Mouse (Mus musculus): ENCODE data around the gene Abcb8. TPM values are rescaled to one million over a fixed set of nuclear protein-coding genes. Genes with fewer than 3 reads are reported as not detected.

Gene Abcb8
- polyA plus RNA-seq, 1 experiment from 2014 or later, result 56.5 TPM

GRCm38 (mm10) chr5:24423129-24424003, 29.9 kb downstream of the Abcb8 start, which contains the start of the genes Cdk5 and Slc4a2:
Gene Cdk5 (minus strand): TSS chr5:24423530.
Gene Slc4a2 (plus strand): TSS chr5:24423837.
- peak within 1 kb of the TSS; percentile 72 for H3K4me2 ChIP-seq
- H3K9ac ChIP-seq, result peak within 1 kb of the TSS; percentile 84
- H3K4me3 ChIP-seq, result peak within 1 kb of the TSS; percentile 62
- peak within 1 kb of the TSS; percentile 90 for H3K27ac ChIP-seq (replicated peaks)
- peaks cover 54% of the 10 kb centered on the region for H3K4me1 ChIP-seq (replicated peaks)
- no peaks in the 10 kb centered on the region for H3K9me3 ChIP-seq
- peaks cover 11% of the 10 kb centered on the region for H3K36me3 ChIP-seq
- peaks cover 4% of the 10 kb centered on the region; the same call in 1 of the 2 replicates for H3K27me3 ChIP-seq
- under 1% methylated on average over 46 of the region's 46 CpGs for WGBS
- peak; percentile 96 for ATAC-seq (ENCODE audit: low FRiP score, low read depth)

GRCm38 (mm10) chr5:24424004-24424781, 30.7 kb downstream of the Abcb8 start:
- peaks cover 4% of the 10 kb centered on the region; the same call in 1 of the 2 replicates for H3K27me3 ChIP-seq
- no peaks in the 10 kb centered on the region for H3K9me3 ChIP-seq
- peaks cover 8% of the 10 kb centered on the region for H3K36me3 ChIP-seq
- H3K4me2 ChIP-seq, result peak overlapping the region; percentile 72
- peak overlapping the region; percentile 59 for H3K9ac ChIP-seq
- peaks cover 58% of the 10 kb centered on the region for H3K4me1 ChIP-seq (replicated peaks)
- no peak for ATAC-seq (ENCODE audit: low FRiP score, low read depth)
- H3K4me3 ChIP-seq, result peak overlapping the region; percentile 62
- WGBS, result 12% methylated on average over 21 of the region's 21 CpGs
- H3K27ac ChIP-seq (replicated peaks), result peak overlapping the region; percentile 90

GRCm38 (mm10) chr5:24424861-24425411, 31.5 kb downstream of the Abcb8 start:
- Histone ChIP-seq H3K36me3 (peaks cover under 1% of the 10 kb centered on the region), H3K27me3 (peaks cover 4% of the 10 kb centered on the region; the same call in 1 of the 2 replicates), H3K4me3 (peak overlapping the region; percentile 62), H3K9ac (peak overlapping the region; percentile 59), H3K4me2 (peak overlapping the region; percentile 72), H3K9me3 (no peaks in the 10 kb centered on the region), H3K27ac (replicated peaks) (peak overlapping the region; percentile 90), H3K4me1 (replicated peaks) (peaks cover 58% of the 10 kb centered on the region)
- WGBS, result under 1% methylated on average over 38 of the region's 60 CpGs
- no peak for ATAC-seq (ENCODE audit: low FRiP score, low read depth)

- Histone ChIP-seq H3K4me1 (replicated peaks) (peaks cover 58% of the 10 kb centered on the region), H3K27ac (replicated peaks) (peak overlapping the region; percentile 90), H3K4me3 (peak overlapping the region; percentile 62), H3K27me3 (peaks cover 4% of the 10 kb centered on the region; the same call in 1 of the 2 replicates), H3K9me3 (no peaks in the 10 kb centered on the region), H3K36me3 (no peaks in the 10 kb centered on the region), H3K4me2 (peak overlapping the region; percentile 72), H3K9ac (peak overlapping the region; percentile 59)
- under 1% methylated on average over 25 of the region's 30 CpGs for WGBS
- ATAC-seq (ENCODE audit: low FRiP score, low read depth), result no peak
These were observed 32.1 kb downstream of the Abcb8 start for GRCm38 (mm10) chr5:24425421-24426036.

GRCm38 (mm10) chr5:24426037-24426432, 32.6 kb downstream of the Abcb8 start:
- Histone ChIP-seq H3K9ac (peak overlapping the region; percentile 59; the same call in 1 of the 2 replicates), H3K36me3 (no peaks in the 10 kb centered on the region), H3K4me3 (peak overlapping the region; percentile 62), H3K4me1 (replicated peaks) (peaks cover 58% of the 10 kb centered on the region), H3K4me2 (peak overlapping the region; percentile 72), H3K27me3 (peaks cover 4% of the 10 kb centered on the region; the same call in 1 of the 2 replicates), H3K9me3 (no peaks in the 10 kb centered on the region), H3K27ac (replicated peaks) (no peak overlapping the region)
- WGBS, result 4% methylated on average over 10 of the region's 10 CpGs
- ATAC-seq (ENCODE audit: low FRiP score, low read depth), result no peak

GRCm38 (mm10) chr5:24426556-24427284, 33.3 kb downstream of the Abcb8 start:
- H3K9ac ChIP-seq, result no peak overlapping the region
- H3K27ac ChIP-seq (replicated peaks), result no peak overlapping the region
- H3K4me3 ChIP-seq, result no peak overlapping the region
- no peaks in the 10 kb centered on the region for H3K9me3 ChIP-seq
- H3K4me2 ChIP-seq, result peak overlapping the region; percentile 72
- peaks cover 4% of the 10 kb centered on the region; the same call in 1 of the 2 replicates for H3K27me3 ChIP-seq
- H3K4me1 ChIP-seq (replicated peaks), result peaks cover 57% of the 10 kb centered on the region
- ATAC-seq (ENCODE audit: low FRiP score, low read depth), result no peak
- 15% methylated on average over 9 of the region's 9 CpGs for WGBS
- H3K36me3 ChIP-seq, result no peaks in the 10 kb centered on the region

- ATAC-seq (ENCODE audit: low FRiP score, low read depth), result no peak
- Histone ChIP-seq H3K9ac (no peak overlapping the region), H3K4me3 (no peak overlapping the region), H3K27ac (replicated peaks) (no peak overlapping the region), H3K9me3 (no peaks in the 10 kb centered on the region), H3K4me2 (peak overlapping the region; percentile 72), H3K4me1 (replicated peaks) (peaks cover 51% of the 10 kb centered on the region), H3K27me3 (peaks cover 4% of the 10 kb centered on the region; the same call in 1 of the 2 replicates), H3K36me3 (no peaks in the 10 kb centered on the region)
- 20% methylated on average over 12 of the region's 12 CpGs for WGBS
These were observed 33.8 kb downstream of the Abcb8 start for GRCm38 (mm10) chr5:24427285-24427633.

- no peak for ATAC-seq (ENCODE audit: low FRiP score, low read depth)
- Histone ChIP-seq H3K27ac (replicated peaks) (no peak overlapping the region), H3K9ac (no peak overlapping the region), H3K4me1 (replicated peaks) (peaks cover 44% of the 10 kb centered on the region), H3K4me2 (peak overlapping the region; percentile 23), H3K9me3 (no peaks in the 10 kb centered on the region), H3K36me3 (no peaks in the 10 kb centered on the region; the same call in 1 of the 2 replicates), H3K27me3 (peaks cover 4% of the 10 kb centered on the region; the same call in 1 of the 2 replicates), H3K4me3 (no peak overlapping the region)
- 8% methylated on average over 15 of the region's 15 CpGs for WGBS
These were observed 34.5 kb downstream of the Abcb8 start for GRCm38 (mm10) chr5:24427981-24428402.

GRCm38 (mm10) chr5:24428596-24428995, 35.1 kb downstream of the Abcb8 start:
- WGBS, result 15% methylated on average over 8 of the region's 9 CpGs
- no peak for ATAC-seq (ENCODE audit: low FRiP score, low read depth)
- peaks cover 43% of the 10 kb centered on the region for H3K4me1 ChIP-seq (replicated peaks)
- no peaks in the 10 kb centered on the region for H3K9me3 ChIP-seq
- no peaks in the 10 kb centered on the region; the same call in 1 of the 2 replicates for H3K36me3 ChIP-seq
- peaks cover 4% of the 10 kb centered on the region; the same call in 1 of the 2 replicates for H3K27me3 ChIP-seq
- peak overlapping the region; percentile 23 for H3K4me2 ChIP-seq
- no peak overlapping the region for H3K9ac ChIP-seq
- no peak overlapping the region for H3K4me3 ChIP-seq
- H3K27ac ChIP-seq (replicated peaks), result no peak overlapping the region

GRCm38 (mm10) chr5:24433993-24434392, 40.5 kb downstream of the Abcb8 start:
- Histone ChIP-seq H3K4me2 (no peak overlapping the region), H3K27ac (replicated peaks) (no peak overlapping the region), H3K9me3 (no peaks in the 10 kb centered on the region), H3K4me3 (no peak overlapping the region), H3K4me1 (replicated peaks) (no peaks in the 10 kb centered on the region), H3K36me3 (no peaks in the 10 kb centered on the region; the same call in none of the 2 replicates), H3K9ac (no peak overlapping the region), H3K27me3 (no peaks in the 10 kb centered on the region)
- no peak for ATAC-seq (ENCODE audit: low FRiP score, low read depth)
- WGBS, result 90% methylated on average over 8 of the region's 8 CpGs

- Histone ChIP-seq H3K9me3 (no peaks in the 10 kb centered on the region), H3K27ac (replicated peaks) (no peak overlapping the region), H3K4me1 (replicated peaks) (peaks cover 21% of the 10 kb centered on the region), H3K36me3 (peaks cover 21% of the 10 kb centered on the region), H3K27me3 (no peaks in the 10 kb centered on the region), H3K9ac (no peak overlapping the region), H3K4me3 (no peak overlapping the region), H3K4me2 (no peak overlapping the region)
- WGBS, result 96% methylated on average over 8 of the region's 8 CpGs
- ATAC-seq (ENCODE audit: low FRiP score, low read depth), result no peak
These were observed 47.7 kb downstream of the Abcb8 start for GRCm38 (mm10) chr5:24441187-24441586.
